Mouse (Mus musculus) gastrocnemius, adult 8-10 months (tissue): ENCODE measurements around the gene Gm20481. TPM values are rescaled to one million over a fixed set of nuclear protein-coding genes. Genes with fewer than 3 reads are reported as not detected.
"Not testable (repeated sequence)": the region's sequence is repeated elsewhere in the genome, so short reads cannot be mapped to it uniquely, and the experiment has no call there.

Experiments
- DNase-seq, 2 experiments: peaks; one replicate each; pipeline ENCODE4 v3.0.0; 2022; ENCODE audit warnings: low spot score in 2 of 2
- total RNA-seq, 4 experiments: library from RNA; stranded (reverse); gene quantifications; 2 replicates each; pipeline ENCODE4 v1.2.4; 2022

Gene Gm20481
- total RNA-seq, 4 experiments from 2014 or later = not detected

DNA sequence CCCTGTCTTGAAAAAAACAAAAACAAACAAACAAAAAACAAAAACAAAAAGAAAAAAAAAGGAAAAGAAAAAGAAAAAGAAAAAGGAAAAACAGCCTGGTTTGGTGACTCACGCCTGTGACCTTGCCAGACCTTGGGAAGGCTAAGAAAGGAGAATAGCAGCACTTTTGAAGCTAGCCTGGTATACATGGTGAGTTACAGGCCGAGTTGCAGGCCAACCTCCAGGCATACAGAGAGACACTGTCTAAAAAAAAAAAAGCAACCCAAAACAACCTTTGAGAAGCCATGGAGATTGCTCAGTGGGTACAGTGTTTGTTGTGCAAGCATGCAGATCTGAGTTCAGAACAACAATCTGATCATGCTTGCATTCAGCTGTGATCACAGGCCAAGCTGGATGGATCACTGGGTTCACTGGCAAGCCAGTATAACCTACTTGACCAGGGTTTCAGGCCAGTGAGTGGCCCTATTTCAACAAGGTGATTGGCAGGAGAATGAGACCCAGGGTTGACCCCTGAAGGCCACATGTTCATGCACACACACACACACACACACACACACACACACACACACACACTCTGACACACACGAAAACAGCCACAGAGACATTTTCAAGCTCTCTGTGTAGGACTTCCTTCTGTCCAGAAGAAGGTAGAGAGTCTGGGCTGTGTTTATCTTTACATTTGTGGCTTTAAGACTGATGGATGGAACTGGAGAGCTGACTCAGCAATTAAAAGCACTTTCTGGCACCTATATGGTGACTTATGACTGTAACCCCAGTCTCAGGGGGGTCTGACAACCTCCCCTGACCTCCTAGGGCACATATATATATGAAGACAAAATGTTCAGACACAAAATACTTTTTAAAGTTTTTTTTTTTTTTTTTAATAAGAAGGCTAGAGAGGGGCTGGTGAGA is 6.1 kb downstream of the Gm20481 start:
- no peak for DNase-seq

DNA sequence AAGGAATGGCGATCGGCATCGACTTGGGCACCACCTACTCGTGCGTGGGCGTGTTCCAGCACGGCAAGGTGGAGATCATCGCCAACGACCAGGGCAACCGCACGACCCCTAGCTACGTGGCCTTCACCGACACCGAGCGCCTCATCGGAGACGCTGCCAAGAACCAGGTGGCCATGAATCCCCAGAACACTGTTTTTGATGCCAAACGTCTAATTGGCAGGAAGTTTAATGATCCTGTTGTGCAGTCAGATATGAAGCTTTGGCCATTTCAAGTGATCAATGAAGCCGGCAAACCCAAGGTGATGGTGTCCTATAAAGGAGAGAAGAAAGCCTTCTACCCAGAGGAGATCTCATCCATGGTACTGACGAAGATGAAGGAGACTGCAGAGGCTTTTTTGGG is 7.3 kb downstream of the Gm20481 start:
- DNase-seq = no peak

DNA sequence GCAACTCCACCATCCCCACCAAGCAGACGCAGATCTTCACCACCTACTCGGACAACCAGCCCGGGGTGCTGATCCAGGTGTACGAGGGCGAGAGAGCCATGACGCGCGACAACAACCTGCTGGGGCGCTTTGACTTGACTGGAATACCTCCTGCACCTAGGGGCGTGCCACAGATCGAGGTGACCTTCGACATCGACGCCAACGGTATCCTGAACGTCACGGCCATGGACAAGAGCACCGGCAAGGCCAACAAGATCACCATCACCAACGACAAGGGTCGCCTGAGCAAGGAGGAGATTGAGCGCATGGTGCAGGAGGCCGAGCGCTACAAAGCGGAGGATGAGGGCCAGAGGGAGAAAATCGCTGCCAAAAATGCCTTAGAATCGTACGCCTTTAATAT is 8.5 kb downstream of the Gm20481 start:
- no peak for DNase-seq

DNA sequence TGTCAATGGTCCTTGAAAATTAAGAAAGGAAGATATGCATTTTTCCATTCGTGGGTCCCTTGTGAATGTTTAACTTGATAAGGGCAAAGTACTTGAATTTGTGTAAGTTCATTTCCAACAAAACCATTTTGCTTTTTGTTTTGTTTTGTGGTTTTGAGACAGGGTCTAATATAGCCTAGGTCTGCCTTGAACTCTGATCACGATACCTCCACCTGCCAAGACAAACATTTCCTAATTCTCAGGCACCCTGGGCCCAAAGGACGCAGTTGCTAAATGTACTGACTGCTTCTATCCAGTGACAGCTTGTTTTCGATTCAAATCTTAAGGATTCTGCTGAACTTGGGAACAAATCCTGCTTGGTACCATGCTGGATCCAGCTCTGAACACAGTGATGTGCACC is 9.9 kb downstream of the Gm20481 start:
- no peak for DNase-seq

DNA sequence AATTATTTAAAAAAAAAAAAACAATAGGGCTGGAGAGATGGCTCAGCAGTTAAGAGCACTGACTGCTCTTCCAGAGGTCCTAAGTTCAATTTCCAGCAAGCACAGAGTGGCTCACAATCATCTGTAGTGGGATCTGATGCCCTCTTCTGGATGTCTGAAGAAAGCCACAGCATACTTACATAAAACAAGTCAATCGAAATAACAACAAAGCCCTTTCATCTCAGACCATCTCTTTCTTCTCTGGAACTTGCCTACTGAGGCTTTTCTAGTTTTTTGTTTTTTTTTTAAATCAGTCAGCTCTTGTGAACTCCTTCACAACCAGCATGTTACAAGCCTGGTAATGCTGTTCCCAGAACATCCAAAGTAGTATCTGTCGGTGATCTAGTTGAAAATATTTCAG is 10.9 kb downstream of the Gm20481 start:
- DNase-seq = no peak

DNA sequence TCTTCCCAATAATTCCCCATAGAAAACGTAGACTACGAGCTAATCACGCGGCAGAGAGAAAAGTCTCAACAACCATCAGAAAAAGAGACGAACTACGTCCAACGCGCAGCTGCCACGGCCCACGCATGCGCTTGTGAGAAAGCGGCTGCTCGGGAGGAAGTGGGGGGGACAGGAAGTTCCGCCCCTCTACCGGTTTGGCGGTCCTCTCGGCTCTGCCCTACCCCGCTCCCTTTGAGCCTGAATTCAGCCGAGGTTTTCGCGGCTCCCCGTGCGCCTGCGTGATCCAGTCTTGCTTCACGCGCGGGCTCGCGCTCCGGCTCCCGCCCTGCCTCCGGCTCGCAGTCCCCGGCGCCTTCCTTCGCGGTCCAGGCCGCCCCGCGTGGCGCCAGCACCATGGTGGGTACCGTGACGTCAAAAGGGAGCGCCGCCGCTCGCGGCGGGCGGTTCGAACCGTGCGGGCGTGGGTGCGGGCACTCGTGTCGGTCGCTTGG is 12.0 kb downstream of the Gm20481 start, which contains the start of gene Lsm2:
Lsm2 (plus strand) TSS at position 173 of the 491 bp plus-strand sequence.
- peak; percentile 81 to 86 for DNase-seq

DNA sequence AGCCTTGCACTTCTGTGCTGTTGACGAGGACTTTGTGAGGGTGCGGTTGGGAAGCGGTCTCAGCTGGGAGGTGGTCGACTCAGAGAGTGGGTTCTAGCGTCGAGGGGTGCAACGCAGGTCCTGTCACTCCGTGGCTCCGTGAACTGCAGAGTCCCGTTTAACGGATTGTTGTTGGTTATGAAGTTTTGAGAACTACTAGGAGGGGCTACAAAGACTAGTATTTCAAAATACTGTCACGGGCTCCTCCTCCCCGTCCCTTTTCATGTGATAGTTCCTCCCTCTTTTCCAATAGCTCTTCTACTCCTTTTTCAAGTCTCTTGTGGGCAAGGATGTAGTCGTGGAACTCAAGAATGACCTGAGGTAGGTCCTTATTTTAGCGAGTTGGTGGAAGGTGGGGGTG is 12.6 kb downstream of the Gm20481 start:
- no peak for DNase-seq

DNA sequence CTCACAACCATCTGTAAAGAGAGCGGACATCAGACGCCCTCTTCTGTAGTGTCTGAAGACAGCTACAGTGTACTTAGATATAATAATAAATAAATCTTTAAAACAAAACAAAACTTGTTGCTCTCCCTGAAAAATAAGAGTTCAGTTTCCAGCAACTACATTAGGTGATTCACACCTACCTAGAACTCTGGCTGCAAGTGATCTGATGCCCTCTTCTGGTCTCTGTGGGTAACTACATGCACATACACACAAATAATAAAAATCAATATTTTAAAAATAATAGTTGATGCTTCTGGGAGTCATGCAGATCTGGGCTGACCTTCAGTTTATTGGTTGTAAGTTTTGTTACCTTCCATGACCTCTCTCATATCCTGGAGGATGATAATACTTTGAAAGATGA is 14.5 kb downstream of the Gm20481 start:
- no peak for DNase-seq

DNA sequence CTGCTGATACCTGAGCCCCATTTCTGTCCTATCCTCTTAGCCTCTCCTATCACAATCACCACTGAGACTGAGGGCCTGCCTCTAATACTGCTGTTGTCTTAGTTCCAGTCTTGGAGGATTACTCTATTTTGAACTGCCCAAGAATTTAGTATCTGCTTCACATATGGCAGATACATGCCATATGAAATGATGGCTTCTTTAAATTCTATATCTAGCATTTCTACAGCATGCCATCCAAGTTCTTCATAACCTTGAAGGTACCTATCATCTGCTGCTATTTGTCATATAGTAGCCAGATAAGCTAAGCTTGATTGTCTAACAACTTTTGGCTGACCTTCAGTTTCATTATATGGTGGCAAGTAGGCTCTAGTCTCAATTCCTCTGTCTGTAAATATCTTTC is 25.0 kb downstream of the Gm20481 start:
- DNase-seq = no peak

DNA sequence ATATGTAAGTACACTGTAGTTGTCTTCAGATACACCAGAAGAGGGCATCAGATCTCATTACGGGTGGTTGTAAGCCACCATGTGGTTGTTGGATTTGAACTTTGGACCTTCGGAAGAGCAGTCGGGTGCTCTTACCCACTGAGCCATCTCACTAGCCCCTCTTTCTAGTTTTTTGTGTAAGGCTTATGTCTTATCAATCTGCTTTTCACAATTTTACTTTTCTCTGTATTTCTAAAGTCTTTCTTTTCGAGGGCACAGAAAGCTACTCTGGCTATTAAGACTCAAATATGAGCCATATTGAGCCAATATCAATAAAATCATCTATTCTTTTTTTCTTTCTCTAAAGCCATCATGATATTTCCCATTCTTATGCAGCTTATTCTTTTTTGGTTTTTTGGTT is 25.5 kb downstream of the Gm20481 start:
- not testable (repeated sequence) for DNase-seq

DNA sequence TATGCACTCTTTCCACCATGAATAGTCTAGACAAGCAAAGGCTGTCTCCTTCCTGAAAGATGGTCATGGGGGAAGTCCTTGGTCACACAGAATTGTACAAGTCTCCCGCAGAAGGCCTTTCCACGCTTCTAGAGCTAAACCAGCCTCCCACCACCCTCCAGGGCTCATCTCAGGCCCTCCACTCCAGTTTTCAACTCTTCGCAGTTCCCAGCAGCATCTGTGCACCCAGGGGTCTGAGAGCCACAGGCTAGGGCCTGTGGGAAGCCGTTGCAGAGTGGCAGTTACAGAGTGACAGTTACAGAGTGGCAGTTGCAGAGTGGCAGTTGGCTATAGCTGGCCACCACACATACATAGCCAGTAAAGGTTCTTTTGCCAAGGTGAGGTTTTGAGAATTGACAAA is 26.2 kb downstream of the Gm20481 start:
- DNase-seq = not testable (repeated sequence)

DNA sequence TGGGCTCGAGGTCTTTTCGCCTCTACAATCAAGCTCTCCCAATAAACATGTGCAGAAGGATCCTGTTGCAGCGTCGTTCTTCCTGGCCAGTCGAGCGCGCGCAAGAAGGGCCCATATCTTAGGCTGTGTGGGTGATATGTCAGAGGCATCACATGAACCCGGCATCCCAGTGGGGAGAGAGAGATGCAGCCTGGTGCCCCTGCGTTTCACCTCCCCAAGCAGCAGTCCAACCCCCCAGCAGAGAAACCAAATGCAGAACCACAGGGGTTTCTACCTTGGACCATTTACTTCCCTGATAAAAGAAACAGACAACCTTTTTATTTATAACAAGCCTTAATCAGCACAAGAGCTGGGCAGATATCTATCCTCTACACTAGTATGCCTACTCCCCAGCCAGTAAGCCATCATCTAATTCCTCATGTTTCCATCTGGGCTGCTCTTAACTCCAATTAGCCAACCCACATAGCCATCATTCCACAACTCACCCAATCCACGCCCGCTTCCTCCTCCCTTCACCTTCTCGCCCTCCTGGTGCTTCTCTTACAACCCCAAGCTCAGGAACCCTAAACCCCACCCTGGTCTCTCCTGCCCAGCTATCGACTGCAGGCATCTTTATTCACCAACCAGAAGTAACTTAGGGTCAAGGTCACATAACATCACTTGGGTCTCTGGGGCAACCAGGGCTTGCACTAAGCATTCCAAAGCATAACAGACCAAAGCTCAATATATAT is 26.9 kb downstream of the Gm20481 start:
- DNase-seq = no peak

DNA sequence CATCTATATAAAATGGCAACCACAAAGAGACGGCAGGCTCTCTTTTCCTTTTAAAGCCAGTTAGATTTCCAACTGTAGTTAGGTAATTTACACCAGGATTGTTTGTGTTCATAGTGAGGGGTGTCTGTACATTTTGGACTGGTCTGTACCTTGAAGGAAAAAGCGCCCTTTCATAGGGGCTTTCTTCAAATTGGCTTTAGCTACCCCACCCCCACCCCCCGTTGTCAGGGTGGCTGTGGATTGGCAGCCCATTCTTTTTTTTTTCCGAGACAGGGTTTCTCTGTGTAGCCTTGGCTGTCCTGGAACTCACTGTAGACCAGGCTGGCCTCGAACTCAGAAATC is 27.4 kb downstream of the Gm20481 start:
- no peak for DNase-seq

DNA sequence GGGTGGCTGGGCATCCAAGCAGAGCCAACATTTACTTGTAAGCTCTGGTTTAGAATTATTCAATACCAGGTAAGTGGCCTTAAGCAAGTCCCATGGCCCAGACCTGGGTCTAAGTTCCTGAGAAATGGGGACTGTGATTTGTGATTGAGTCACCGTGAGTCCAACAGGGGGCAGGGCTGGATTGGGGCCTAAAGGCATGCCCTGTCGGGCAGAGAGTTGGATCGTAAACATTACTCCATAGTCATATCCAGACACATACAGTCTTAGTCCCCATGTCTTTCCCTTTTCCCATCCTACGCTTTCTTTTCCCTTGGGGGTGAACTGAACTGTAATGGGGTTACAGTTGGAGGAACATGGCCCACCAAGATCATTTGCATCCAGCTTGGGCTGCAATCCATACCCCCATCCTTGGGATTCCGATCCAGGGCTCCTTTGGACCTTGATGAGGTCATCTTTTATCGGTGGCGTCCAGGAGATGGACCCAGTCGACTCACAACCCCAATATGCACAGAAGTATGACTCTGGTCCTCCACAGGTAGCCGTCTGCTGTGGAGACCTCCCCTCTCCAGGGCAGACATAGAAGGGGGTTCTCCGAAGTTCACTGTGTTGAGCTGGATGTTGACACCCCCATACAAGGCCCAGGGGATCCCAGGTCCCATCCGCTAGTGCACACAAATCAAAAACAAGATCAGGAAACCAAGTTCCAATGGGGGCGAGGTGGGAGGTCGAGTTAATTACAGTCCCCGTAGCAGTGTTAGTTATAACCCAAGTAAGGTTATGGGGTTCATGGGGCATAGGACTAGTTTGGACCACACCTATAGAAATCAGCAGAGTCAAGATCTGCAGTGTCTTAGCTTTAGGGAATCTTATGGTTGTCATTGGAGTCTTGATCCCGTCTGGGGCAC is 29.1 kb downstream of the Gm20481 start:
- no peak for DNase-seq

DNA sequence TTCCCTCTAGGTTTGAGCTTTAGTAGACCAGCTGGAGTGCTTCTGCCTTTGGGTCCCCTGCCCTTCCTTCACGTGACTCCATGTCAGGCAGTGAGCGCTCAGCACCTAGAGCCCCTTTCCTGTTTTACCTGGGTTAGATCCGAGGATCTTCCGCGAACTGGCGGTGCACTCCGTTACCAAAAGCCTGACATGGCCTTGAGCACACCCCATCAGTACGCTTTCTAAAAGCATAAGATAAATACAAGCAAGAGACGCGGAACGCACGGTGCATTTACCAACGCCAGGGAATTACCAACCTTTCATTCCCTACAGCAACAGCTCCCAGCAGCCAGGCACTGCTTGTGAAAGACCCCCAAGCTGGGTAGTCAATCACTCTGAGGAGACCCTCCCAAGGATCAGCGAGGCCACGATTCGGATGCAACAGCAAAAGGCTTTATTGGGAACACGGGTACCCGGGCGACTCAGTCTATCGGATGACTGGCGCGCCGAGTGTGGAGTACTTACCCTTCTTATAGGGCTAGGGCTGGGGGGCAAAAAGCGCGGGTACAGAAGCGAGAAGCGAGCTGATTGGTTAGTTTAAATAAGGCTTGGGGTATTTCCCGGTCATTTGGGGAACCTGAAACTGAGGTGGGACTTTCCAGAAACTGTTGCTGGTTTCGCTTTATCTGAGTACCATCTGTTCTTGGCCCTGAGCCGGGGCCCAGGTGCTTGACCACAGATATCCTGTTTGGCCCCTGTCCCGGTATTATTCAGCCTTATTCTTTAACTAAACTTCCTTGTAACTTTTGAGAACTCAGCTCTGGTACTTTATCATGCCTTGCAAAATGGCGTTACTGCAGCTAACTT is 30.4 kb downstream of the Gm20481 start:
- not testable (repeated sequence) for DNase-seq

DNA sequence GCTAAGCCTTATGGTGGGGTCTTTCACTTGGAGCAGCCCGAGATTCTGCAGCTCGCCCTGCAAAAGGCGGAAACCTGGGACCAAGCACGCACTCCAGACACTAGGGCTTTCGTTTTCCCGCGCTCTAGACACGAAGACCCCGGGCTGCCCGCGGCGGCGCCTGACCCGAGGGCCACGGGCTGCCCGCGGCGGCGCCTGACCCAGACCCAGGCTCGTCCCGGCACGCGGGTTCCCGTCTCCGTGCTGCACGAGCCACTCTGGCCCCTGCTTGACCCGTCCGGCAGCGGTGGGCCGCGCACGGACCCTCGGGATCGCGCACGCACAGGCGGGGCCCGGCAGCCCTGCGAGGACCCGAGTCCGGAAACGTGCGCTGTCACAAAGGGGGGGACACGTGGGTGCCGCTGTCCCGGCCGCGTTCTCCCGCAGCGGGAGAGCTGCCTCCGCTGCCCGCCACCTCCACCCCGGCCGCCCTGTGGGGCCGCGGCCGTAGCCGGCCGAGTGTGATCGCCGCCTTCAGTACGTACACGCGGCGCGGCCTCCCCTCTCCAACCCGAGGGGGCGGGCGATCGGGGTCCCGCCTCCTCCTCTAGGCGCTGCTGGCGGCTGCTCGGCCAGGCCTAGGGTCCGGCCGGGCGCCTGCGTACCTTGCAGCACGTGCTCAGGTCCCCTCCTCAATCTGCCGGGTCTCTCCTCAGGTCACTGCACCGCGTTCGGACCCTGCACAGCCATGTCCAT is 31.2 kb downstream of the Gm20481 start, which contains the start of gene Vars:
Vars (plus strand) TSS at position 271 of the 735 bp plus-strand sequence.
- DNase-seq = peak; percentile 78 to 79

DNA sequence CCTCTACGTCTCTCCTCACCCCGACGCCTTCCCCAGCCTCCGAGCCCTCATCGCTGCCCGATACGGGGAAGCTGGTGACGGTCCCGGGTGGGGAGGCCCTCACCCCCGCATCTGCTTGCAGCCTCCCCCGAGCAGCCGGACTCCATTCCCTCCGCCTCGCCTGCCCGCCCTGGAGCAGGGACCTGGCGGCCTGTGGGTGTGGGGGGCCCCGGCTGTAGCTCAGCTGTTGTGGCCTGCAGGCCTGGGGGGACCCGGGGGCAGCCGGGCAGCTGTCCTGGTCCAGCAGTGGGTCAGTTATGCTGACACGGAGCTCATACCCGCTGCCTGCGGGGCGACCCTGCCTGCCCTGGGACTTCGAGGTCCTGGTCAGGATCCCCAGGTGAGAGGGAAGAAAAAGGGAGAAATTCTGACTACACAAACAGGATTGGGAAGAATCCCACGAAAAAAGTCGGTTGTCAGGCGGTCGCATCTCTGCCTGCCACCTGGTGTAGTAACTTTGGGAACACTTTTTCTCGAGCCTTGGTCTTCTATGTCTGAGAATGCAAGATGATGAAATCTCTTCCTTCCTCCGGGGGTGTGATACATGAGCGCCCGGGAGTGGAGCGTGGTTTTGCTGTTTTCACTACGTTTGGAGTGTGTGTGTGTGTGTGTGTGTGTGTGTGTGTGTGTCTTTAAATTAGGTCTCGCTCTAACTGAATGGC is 31.9 kb downstream of the Gm20481 start:
- DNase-seq = no peak

DNA sequence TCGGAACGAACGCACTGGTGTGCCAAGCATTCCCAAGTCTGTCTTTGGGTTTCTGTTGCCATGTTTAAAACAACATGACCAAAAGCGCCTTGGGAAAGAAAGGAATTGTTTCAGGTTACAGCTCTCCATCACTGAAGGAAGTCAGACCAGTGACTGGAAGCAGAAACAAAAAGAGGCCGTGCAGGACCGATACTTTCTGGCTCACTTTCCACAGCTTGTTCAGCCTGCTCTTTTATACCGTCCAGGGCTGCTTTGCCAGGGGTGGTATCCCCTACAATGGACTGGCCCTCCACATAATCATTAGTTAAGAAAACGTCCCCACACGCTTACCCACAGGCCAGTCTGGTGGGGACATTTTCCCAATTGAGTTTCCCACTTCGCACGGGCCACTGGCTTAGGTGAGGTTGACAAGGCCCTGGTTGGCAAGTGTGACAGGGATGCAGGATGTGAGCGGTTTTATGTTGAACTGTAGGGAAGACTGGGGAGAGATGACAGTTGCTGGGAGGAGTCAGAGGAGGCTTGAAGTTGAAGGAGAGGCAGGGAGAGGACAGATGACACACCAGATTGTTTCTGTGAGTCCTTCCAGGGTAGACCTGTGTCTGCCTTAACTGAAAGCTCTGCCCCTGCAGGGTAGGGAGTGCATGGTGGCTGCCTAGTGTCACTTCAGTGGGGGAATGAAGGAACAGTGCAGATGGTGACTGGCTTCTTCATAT is 32.6 kb downstream of the Gm20481 start:
- no peak for DNase-seq
